Mouse (Mus musculus) kidney, postnatal 0 days (tissue): ENCODE measurements around the gene Acot13. TPM values are rescaled to one million over a fixed set of nuclear protein-coding genes. Genes with fewer than 3 reads are reported as not detected.

Experiments
- ATAC-seq: fragments of 200-750 bp; cut with Nextera tagmentation; replicated peaks from 2 replicates; pipeline ENCODE4 v1.8.0; 2017; ENCODE audit warnings: low read depth, moderate number of reproducible peaks, moderate TSS enrichment, moderate library complexity; ENCODE audit not compliant: low FRiP score
- DNase-seq: peaks from one replicate; pipeline ENCODE4 v3.0.0-alpha.2; 2016; ENCODE audit warnings: low spot score
- H3K27ac ChIP-seq: fragments of 300-500 bp; sonication (generic); 2 replicates; pipeline ENCODE4 v1.5.1; 2014; ENCODE audit warnings: mild to moderate bottlenecking
- H3K27me3 ChIP-seq: fragments of 300-500 bp; sonication (generic); 2 replicates; pipeline ENCODE4 v1.6.1; 2014; ENCODE audit warnings: low read length, mixed read lengths; ENCODE audit not compliant: insufficient read depth
- H3K36me3 ChIP-seq: fragments of 300-500 bp; sonication (generic); 2 replicates; pipeline ENCODE4 v1.6.1; 2014; ENCODE audit warnings: low read length, mixed read lengths; ENCODE audit not compliant: insufficient read depth
- H3K4me1 ChIP-seq: fragments of 300-500 bp; sonication (generic); replicated peaks from 2 replicates; pipeline ENCODE4 v1.6.1; 2014; ENCODE audit warnings: antibody characterized with exemption, low read length, mixed read lengths; ENCODE audit not compliant: insufficient read depth
- H3K4me2 ChIP-seq: fragments of 300-500 bp; sonication (generic); 2 replicates; pipeline ENCODE4 v1.6.1; 2014; ENCODE audit warnings: mild to moderate bottlenecking, low read length, moderate library complexity, mixed read lengths
- H3K4me3 ChIP-seq: fragments of 300-500 bp; sonication (generic); replicated peaks from 2 replicates; pipeline ENCODE4 v1.5.1; 2014; ENCODE audit warnings: low read depth, low read length
- H3K9ac ChIP-seq: fragments of 300-500 bp; sonication (generic); 2 replicates; pipeline ENCODE4 v1.6.1; 2014; ENCODE audit warnings: low read depth, low read length
- H3K9me3 ChIP-seq: fragments of 300-500 bp; sonication (generic); replicated peaks from 2 replicates; pipeline ENCODE4 v1.6.1; 2016; ENCODE audit warnings: low read length, inconsistent platforms, mixed read lengths
- CTCF ChIP-seq: IDR thresholded peaks from 2 replicates; pipeline ENCODE4 v1.5.1; 2016; ENCODE audit warnings: antibody characterized with exemption, low read depth, mild to moderate bottlenecking, moderate library complexity
- WGBS: fragments of 180-500 bp; shearing (Covaris S2); extraction: QIAGEN DNeasy Blood & Tissue Kit; methylation state at CpG from one replicate; pipeline ENCODE4 v1.1.7; 2014; 5-methylcytosine and 5-hydroxymethylcytosine counted together
- polyA plus RNA-seq: library from polyadenylated mRNA; unstranded; fragments of >200 nt; fragmentation: Nextera tagmentation; extraction: Ambion mirVana; gene quantifications from 2 replicates; pipeline ENCODE4 v1.2.1, GENCODE M21; 2015

Acot13 gene
- 238 and 244 TPM in 2 replicates for polyA plus RNA-seq

GRCm38 (mm10) chr13:24831353-24832130, at the start of gene Acot13, which contains the start of gene Tdp2:
Gene Acot13 (minus strand): TSS chr13:24831540.
Gene Tdp2 (plus strand): TSS chr13:24831679.
- H3K4me1 ChIP-seq: peaks cover 8% of the 10 kb centered on the region
- H3K27ac ChIP-seq: peak within 1 kb of the TSS; percentile 94
- peak within 1 kb of the TSS; percentile 94 for H3K9ac ChIP-seq
- under 1% methylated on average over 86 of the region's 90 CpGs for WGBS
- peak within 1 kb of the TSS; percentile 74 for H3K4me2 ChIP-seq
- peak; percentile 27; the same call in 1 of the 2 replicates for TF ChIP-seq CTCF
- H3K4me3 ChIP-seq: peak within 1 kb of the TSS; percentile 91
- no peaks in the 10 kb centered on the region for H3K36me3 ChIP-seq
- no peaks in the 10 kb centered on the region for H3K27me3 ChIP-seq
- ATAC-seq (peak; percentile 95), DNase-seq (peak; percentile 96)
- no peaks in the 10 kb centered on the region for H3K9me3 ChIP-seq

- H3K4me1 ChIP-seq: no peaks in the 10 kb centered on the region
- TF ChIP-seq CTCF: no peak
- no peak for DNase-seq
Measured at GRCm38 (mm10) chr13:24880704-24881103, 49.4 kb upstream of the Acot13 start.

GRCm38 (mm10) chr13:24880208-24880607, 48.9 kb upstream of the Acot13 start:
- Histone ChIP-seq H3K4me2 (no peak overlapping the region), H3K36me3 (no peaks in the 10 kb centered on the region), H3K9ac (no peak overlapping the region), H3K9me3 (no peaks in the 10 kb centered on the region), H3K27me3 (no peaks in the 10 kb centered on the region), H3K4me3 (no peak overlapping the region), H3K4me1 (no peaks in the 10 kb centered on the region), H3K27ac (peak overlapping the region; percentile 66; the same call in 1 of the 2 replicates)
- WGBS: 71% methylated on average over 6 of the region's 6 CpGs
- no peak for TF ChIP-seq CTCF
- no peak for DNase-seq
- no peak for ATAC-seq

More at GRCm38 (mm10) chr13:24880704-24881103, 49.4 kb upstream of the Acot13 start:
- WGBS: 83% methylated on average over 5 of the region's 5 CpGs
- H3K4me3 ChIP-seq: no peak overlapping the region
- peak; percentile 48; the same call in 1 of the 2 replicates for ATAC-seq
- H3K9me3 ChIP-seq: no peaks in the 10 kb centered on the region
- no peak overlapping the region for H3K4me2 ChIP-seq
- H3K36me3 ChIP-seq: no peaks in the 10 kb centered on the region
- no peaks in the 10 kb centered on the region for H3K27me3 ChIP-seq
- no peak overlapping the region for H3K9ac ChIP-seq
- H3K27ac ChIP-seq: peak overlapping the region; percentile 66; the same call in 1 of the 2 replicates

- no peaks in the 10 kb centered on the region for H3K9me3 ChIP-seq
- ATAC-seq (peak; percentile 95), DNase-seq (peak; percentile 50)
- H3K4me2 ChIP-seq: no peak overlapping the region
- no peak for TF ChIP-seq CTCF
- no peak overlapping the region for H3K4me3 ChIP-seq
- no peaks in the 10 kb centered on the region for H3K4me1 ChIP-seq
- H3K9ac ChIP-seq: no peak overlapping the region
- WGBS: 61% methylated on average over 15 of the region's 15 CpGs
- H3K27ac ChIP-seq: peak overlapping the region; percentile 66
- no peaks in the 10 kb centered on the region for H3K36me3 ChIP-seq
- H3K27me3 ChIP-seq: no peaks in the 10 kb centered on the region
Measured at GRCm38 (mm10) chr13:24879359-24880040, 48.2 kb upstream of the Acot13 start.

- Histone ChIP-seq H3K4me1 (no peaks in the 10 kb centered on the region), H3K36me3 (no peaks in the 10 kb centered on the region), H3K27ac (no peak overlapping the region), H3K4me2 (no peak overlapping the region), H3K4me3 (no peak overlapping the region), H3K9me3 (no peaks in the 10 kb centered on the region), H3K27me3 (no peaks in the 10 kb centered on the region), H3K9ac (no peak overlapping the region)
- WGBS: 60% methylated on average over 7 of the region's 7 CpGs
- no peak for TF ChIP-seq CTCF
- DNase-seq (no peak), ATAC-seq (peak; percentile 54; the same call in 1 of the 2 replicates)
Measured at GRCm38 (mm10) chr13:24868233-24868632, 36.9 kb upstream of the Acot13 start.

- no peak for TF ChIP-seq CTCF
- DNase-seq (no peak), ATAC-seq (no peak)
- Histone ChIP-seq H3K4me1 (no peaks in the 10 kb centered on the region), H3K4me2 (no peak overlapping the region), H3K4me3 (no peak overlapping the region), H3K27ac (no peak overlapping the region), H3K27me3 (no peaks in the 10 kb centered on the region), H3K9me3 (no peaks in the 10 kb centered on the region), H3K36me3 (no peaks in the 10 kb centered on the region), H3K9ac (no peak overlapping the region)
- WGBS: 69% methylated on average over 10 of the region's 10 CpGs
Measured at GRCm38 (mm10) chr13:24867789-24868188, 36.4 kb upstream of the Acot13 start.
